Mouse (Mus musculus) lung, embryonic 14.5 days (tissue): ENCODE measurements around the gene Grip1. TPM values are rescaled to one million over a fixed set of nuclear protein-coding genes. Genes with fewer than 3 reads are reported as not detected.
A peak's percentile ranks its signal among the peaks of the same experiment; 100 is the strongest.
"Not testable (repeated sequence)": the region's sequence is repeated elsewhere in the genome, so short reads cannot be mapped to it uniquely, and the experiment has no call there.

Source experiments
- ATAC-seq: fragments of 200-750 bp; cut with Nextera tagmentation; 2 replicates; pipeline ENCODE4 v1.8.0; 2017; ENCODE audit warnings: mild to moderate bottlenecking, moderate TSS enrichment, moderate library complexity; ENCODE audit not compliant: insufficient read depth
- DNase-seq: peaks from one replicate; pipeline ENCODE4 v3.0.0-alpha.2; 2015
- H3K27ac ChIP-seq: fragments of 300-500 bp; sonication (generic); 2 replicates; pipeline ENCODE4 v1.5.1; 2014; ENCODE audit warnings: low read depth, mild to moderate bottlenecking, moderate library complexity
- H3K27me3 ChIP-seq: fragments of 300-500 bp; sonication (generic); 2 replicates; pipeline ENCODE4 v1.6.1; 2014; ENCODE audit warnings: low read length, control low read depth; ENCODE audit not compliant: insufficient read depth
- H3K36me3 ChIP-seq: fragments of 300-500 bp; sonication (generic); 2 replicates; pipeline ENCODE4 v1.6.1; 2014; ENCODE audit warnings: control low read depth; ENCODE audit not compliant: insufficient read depth
- H3K4me1 ChIP-seq: fragments of 300-500 bp; sonication (generic); 2 replicates; pipeline ENCODE4 v1.6.1; 2014; ENCODE audit warnings: antibody characterized with exemption, control low read depth; ENCODE audit not compliant: insufficient read depth
- H3K4me2 ChIP-seq: fragments of 300-500 bp; sonication (generic); 2 replicates; pipeline ENCODE4 v1.6.1; 2014; ENCODE audit warnings: mild to moderate bottlenecking
- H3K4me3 ChIP-seq: fragments of 300-500 bp; sonication (generic); 2 replicates; pipeline ENCODE4 v1.5.1; 2014; ENCODE audit warnings: low read depth, low read length
- H3K9ac ChIP-seq: fragments of 300-500 bp; sonication (generic); 2 replicates; pipeline ENCODE4 v1.6.1; 2014
- H3K9me3 ChIP-seq: fragments of 300-500 bp; sonication (generic); 2 replicates; pipeline ENCODE4 v1.6.1; 2016; ENCODE audit warnings: low read depth, low read length, control low read depth
- CTCF ChIP-seq: IDR thresholded peaks from 2 replicates; pipeline ENCODE4 v1.5.1; 2016; ENCODE audit warnings: antibody characterized with exemption, low read depth
- WGBS: fragments of 180-500 bp; shearing (Covaris S2); extraction: QIAGEN DNeasy Blood & Tissue Kit; methylation state at CpG from one replicate; pipeline ENCODE4 v1.1.7; 2014; 5-methylcytosine and 5-hydroxymethylcytosine counted together
- polyA plus RNA-seq: library from polyadenylated mRNA; unstranded; fragments of >200 nt; fragmentation: Nextera tagmentation; extraction: Ambion mirVana; gene quantifications from 2 replicates; pipeline ENCODE4 v1.2.1, GENCODE M21; 2014

Gene Grip1
- polyA plus RNA-seq, 1 experiment from 2014 or later, result 2.6 TPM

DNA sequence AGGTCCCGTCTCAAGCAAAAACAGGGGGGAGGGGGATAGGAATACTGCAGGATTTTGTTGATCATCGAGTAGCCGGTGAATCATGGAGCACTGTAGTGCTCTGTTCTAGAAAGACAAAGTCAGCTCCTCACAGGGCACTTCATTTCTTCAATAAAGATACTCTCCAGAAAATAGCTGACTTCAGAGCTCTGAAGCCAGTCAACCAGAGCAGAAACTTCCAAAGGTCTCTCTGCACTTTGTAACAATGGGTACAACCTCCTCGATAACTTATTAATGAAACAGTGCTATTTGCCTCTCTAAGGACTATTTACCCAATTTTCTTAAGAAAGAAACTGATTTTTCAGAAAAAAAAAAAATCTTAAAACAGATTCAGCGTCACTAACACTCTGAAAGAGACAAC is 642.1 kb downstream of the Grip1 start:
- no peak overlapping the region for H3K9ac ChIP-seq
- WGBS, result 91% methylated on average over 5 of the region's 5 CpGs
- no peak overlapping the region for H3K27ac ChIP-seq
- H3K4me3 ChIP-seq, result no peak overlapping the region
- DNase-seq (no peak), ATAC-seq (no peak)
- H3K4me1 ChIP-seq, result no peaks in the 10 kb centered on the region
- H3K9me3 ChIP-seq, result no peaks in the 10 kb centered on the region
- no peak for TF ChIP-seq CTCF
- no peak overlapping the region for H3K4me2 ChIP-seq
- no peaks in the 10 kb centered on the region for H3K27me3 ChIP-seq
- H3K36me3 ChIP-seq, result 0 out of 2 replicates have a peak, but pooled peaks cover 3% of the 10 kb centered on the region

DNA sequence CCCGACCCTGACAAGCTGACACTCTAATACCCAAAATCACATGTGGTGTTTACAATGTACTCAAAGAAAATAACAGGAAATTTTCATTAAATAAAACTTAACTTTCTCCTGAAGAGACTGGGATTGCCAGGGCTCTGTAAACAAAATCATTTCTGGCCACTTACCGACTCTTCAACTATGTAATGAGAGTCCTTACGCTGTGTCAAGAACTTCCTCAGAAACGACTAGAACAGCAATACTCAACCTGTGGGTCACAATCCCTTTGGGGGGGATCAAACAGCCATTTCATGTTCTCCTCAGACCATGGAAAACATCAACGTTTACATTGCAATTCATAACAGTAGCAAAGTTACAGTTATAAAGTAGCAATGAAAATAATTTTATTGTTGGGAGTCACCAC is 643.9 kb downstream of the Grip1 start:
- H3K4me2 ChIP-seq, result no peak overlapping the region
- WGBS, result 68% methylated on average over 5 of the region's 5 CpGs
- no peak for TF ChIP-seq CTCF
- DNase-seq (no peak), ATAC-seq (no peak)
- 0 out of 2 replicates have a peak, but pooled peaks cover 6% of the 10 kb centered on the region for H3K36me3 ChIP-seq
- H3K27me3 ChIP-seq, result no peaks in the 10 kb centered on the region
- H3K4me1 ChIP-seq, result no peaks in the 10 kb centered on the region
- no peak overlapping the region for H3K4me3 ChIP-seq
- no peaks in the 10 kb centered on the region for H3K9me3 ChIP-seq
- no peak overlapping the region for H3K9ac ChIP-seq
- H3K27ac ChIP-seq, result no peak overlapping the region

DNA sequence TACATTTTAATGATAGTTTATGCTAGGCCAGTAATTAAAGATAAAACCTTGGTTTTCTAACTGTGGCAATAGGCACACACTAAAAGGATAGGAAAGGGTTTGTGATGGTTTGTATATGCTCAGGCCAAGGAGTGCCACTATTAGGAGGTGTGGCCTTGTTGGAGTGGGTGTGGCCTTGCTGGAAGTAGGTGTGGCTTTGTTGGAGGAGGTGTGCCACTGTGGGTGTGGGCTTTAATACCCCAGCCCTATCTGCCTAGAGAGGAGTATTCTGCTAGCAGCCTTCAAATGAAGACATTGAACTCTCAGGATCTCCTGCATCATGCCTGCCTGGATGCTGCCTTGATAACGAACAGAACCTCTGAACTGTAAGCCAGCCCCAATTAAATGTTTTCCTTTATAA is 647.2 kb downstream of the Grip1 start:
- ATAC-seq, result no peak
- Histone ChIP-seq H3K27me3 (no peaks in the 10 kb centered on the region), H3K4me3 (no peak overlapping the region), H3K4me2 (no peak overlapping the region), H3K9me3 (no peaks in the 10 kb centered on the region), H3K27ac (no peak overlapping the region), H3K9ac (no peak overlapping the region), H3K4me1 (no peaks in the 10 kb centered on the region), H3K36me3 (peaks cover 18% of the 10 kb centered on the region; the same call in 1 of the 2 replicates)
- 100% methylated on average over 1 of the region's 1 CpGs for WGBS
- DNase-seq, result no peak
- no peak for TF ChIP-seq CTCF

DNA sequence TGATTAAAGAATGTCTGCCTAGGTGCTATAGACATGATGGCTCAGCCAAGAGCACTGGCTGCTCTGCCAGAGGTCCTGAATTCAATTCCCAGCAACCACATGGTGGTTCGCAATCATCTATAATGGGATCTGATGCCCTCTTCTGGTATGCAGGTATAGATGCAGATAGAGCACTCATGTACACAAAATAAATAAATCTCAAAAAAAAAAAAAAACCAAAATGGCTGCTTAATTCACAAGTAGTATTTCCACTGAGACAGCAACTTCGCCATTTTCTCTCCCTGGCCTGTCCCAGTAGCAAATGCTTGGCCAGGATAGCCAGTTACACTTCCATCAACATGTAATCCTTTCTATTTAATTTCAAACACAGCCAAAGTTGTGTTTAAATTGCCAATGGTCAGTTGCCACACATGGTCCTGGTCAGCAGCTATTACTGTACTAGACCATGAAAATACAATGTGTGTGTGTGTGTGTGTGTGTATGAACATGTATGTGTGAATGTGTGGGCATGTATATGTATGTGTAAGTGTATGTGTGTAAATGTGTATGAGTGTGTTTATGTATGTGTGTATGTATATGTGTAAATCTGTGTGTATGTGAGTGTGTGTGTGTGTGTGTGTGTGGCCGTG is 658.2 kb downstream of the Grip1 start:
- no peaks in the 10 kb centered on the region for H3K36me3 ChIP-seq
- no peaks in the 10 kb centered on the region for H3K9me3 ChIP-seq
- H3K4me1 ChIP-seq, result no peaks in the 10 kb centered on the region; the same call in 1 of the 2 replicates
- 79% methylated on average over 3 of the region's 3 CpGs for WGBS
- peak overlapping the region; percentile 73 for H3K4me2 ChIP-seq
- peak; percentile 18; the same call in 1 of the 2 replicates for TF ChIP-seq CTCF
- peak overlapping the region; percentile 61 for H3K4me3 ChIP-seq
- no peaks in the 10 kb centered on the region for H3K27me3 ChIP-seq
- DNase-seq (no peak), ATAC-seq (no peak)
- H3K27ac ChIP-seq, result no peak overlapping the region
- peak overlapping the region; percentile 64 for H3K9ac ChIP-seq

DNA sequence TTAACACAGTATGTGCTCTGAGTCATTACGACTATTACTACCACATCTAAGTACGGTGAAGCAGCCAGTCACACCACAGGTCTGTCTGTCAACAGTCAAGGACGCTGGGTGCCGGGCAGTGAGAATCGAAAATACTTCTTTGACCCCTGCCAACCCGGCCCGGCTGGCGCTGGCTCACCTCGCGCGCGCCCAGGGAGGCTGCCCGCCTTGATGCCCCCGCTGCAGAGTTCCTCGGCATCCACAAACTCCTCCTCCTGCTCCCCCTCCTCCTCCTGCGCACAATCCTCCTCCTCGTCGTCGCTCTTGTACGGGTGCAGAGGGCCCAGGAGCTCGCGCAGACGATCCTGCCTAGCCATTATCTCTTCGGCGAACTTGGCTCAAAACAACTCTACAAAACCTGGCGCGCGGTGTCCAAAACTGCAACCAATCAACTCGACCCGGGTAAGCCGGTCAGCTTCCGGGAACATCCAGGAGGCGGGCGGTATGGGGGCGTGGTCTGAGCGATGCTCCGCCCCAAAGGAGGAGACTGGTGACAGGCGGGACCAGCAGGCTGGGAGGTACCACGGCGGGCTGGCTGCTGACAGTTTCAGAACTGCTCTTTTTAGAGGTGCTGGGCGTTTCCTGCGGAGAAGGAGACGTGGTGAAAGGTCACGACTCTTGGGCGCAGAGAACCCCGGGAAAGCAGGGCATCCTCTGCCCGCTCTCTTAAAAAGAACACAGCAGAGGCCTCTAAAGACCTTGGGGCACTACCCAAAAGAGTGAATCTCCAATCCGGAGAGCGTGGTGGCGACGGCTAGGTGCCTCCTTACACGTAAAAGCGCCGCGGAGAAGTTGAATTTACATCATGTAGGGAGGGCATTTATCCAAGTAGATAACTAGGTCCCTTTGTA is 659.1 kb downstream of the Grip1 start, which contains the start of gene Helb:
Gene Helb (minus strand): TSS at position 481 of the 890 bp plus-strand sequence.
- Histone ChIP-seq H3K9me3 (no peaks in the 10 kb centered on the region), H3K4me1 (no peaks in the 10 kb centered on the region), H3K9ac (peak within 1 kb of the TSS; percentile 64), H3K4me2 (peak within 1 kb of the TSS; percentile 73), H3K27me3 (no peaks in the 10 kb centered on the region), H3K27ac (peak within 1 kb of the TSS; percentile 65), H3K36me3 (no peaks in the 10 kb centered on the region), H3K4me3 (peak within 1 kb of the TSS; percentile 61)
- peak; percentile 100 for ATAC-seq
- peak; percentile 99 for DNase-seq
- under 1% methylated on average over 55 of the region's 55 CpGs for WGBS
- no peak for TF ChIP-seq CTCF

DNA sequence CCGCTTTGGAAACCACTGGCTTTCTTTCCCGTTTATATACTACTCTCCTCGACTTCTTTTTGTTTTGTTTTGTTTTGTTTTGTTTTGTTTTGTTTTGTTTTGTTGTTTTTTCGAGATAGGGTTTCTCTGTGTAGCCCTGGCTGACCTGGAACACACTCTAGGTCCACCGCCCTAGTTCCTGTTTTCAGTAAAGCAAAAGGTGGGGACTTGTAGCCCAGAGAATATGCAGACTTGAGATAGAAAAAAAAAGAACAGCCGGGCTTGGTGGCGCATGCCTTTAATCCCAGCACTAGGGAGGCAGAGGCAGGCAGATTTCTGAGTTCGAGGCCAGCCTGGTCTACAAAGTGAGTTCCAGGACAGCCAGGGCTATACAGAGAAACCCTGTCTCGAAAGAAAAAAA is 659.9 kb downstream of the Grip1 start:
- H3K9ac ChIP-seq, H3K27me3 ChIP-seq, ATAC-seq, H3K27ac ChIP-seq, H3K9me3 ChIP-seq, H3K4me1 ChIP-seq, H3K36me3 ChIP-seq, DNase-seq: not testable (repeated sequence)
- peak overlapping the region; percentile 73 for H3K4me2 ChIP-seq
- peak overlapping the region; percentile 61 for H3K4me3 ChIP-seq
- 58% methylated on average over 9 of the region's 9 CpGs for WGBS

DNA sequence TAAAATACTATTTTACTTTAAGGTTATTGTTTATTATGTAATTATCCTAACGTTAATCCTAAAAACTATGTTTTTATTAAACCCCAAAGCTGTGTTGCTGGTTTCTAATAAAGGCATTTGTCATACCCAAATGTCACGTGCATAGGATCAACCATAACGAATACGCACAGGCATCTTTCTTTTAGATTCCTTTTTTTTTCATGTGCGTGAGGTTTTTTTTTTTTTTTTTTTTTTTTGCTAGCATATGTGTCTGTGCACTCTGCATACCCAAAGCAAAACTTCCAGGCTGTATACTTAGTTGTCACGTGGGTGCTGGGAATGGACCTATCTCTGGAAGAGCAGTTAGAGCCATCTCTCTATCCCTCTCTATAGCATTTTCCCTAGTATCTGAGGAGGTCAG is 660.4 kb downstream of the Grip1 start:
- H3K4me1 ChIP-seq, result no peaks in the 10 kb centered on the region
- TF ChIP-seq CTCF, result no peak
- ATAC-seq (no peak), DNase-seq (no peak)
- no peak overlapping the region for H3K9ac ChIP-seq
- H3K36me3 ChIP-seq, result no peaks in the 10 kb centered on the region
- no peaks in the 10 kb centered on the region for H3K9me3 ChIP-seq
- no peaks in the 10 kb centered on the region for H3K27me3 ChIP-seq
- H3K27ac ChIP-seq, result no peak overlapping the region
- no peak overlapping the region for H3K4me3 ChIP-seq
- WGBS, result 81% methylated on average over 6 of the region's 6 CpGs
- no peak overlapping the region for H3K4me2 ChIP-seq
